Mouse (Mus musculus): ENCODE measurements at regions not wholly inside any gene's neighbourhood (a gene's known extent, or its start where the extent isn't known, plus 50 kb on each side); places are given as distances from the start of the nearest gene placed in this dataset.

GRCm38 (mm10) chr9:116511450-116511849 lies 336.3 kb upstream of the Tgfbr2 start:
- no peak overlapping the region for H3K27ac ChIP-seq (ENCODE audit: low read length)
- H3K4me2 ChIP-seq (ENCODE audit: low read depth, low read length) = no peak overlapping the region
- H3K4me1 ChIP-seq (ENCODE audit: control insufficient read depth, insufficient read depth, low read length) = no peaks in the 10 kb centered on the region
- H3K36me3 ChIP-seq (ENCODE audit: control insufficient read depth, insufficient read depth, low read length) = no peaks in the 10 kb centered on the region
- no peak overlapping the region for H3K9ac ChIP-seq (ENCODE audit: low read length)
- WGBS = 62% methylated on average over 3 of the region's 3 CpGs
- no peaks in the 10 kb centered on the region for H3K27me3 ChIP-seq (ENCODE audit: control insufficient read depth, insufficient read depth, low read length)
- H3K9me3 ChIP-seq (replicated peaks; ENCODE audit: control insufficient read depth, low read length) = no peaks in the 10 kb centered on the region
- no peak for ATAC-seq (ENCODE audit: insufficient read depth, low FRiP score)
- no peak overlapping the region for H3K4me3 ChIP-seq (replicated peaks; ENCODE audit: low read length)

DNA sequence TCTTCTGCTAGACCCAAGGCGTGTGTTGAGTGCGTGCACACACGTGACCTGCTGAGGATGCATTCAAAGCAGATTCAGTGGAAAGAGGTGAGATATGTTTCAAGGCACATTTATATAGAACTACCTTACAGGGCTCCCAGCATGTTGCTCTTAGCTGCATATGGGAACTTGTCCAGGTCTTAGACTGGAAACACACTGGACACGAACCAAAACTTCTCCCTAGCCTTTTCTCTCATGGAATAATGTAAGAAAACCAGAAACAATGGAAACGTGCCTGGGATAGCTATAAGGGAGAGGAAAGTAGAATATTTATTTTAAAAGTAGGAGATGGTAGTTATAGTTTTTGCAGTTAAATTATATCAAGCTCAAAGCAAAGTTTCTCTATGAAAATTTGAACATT lies 332.6 kb upstream of the Tgfbr2 start:
- no peaks in the 10 kb centered on the region for H3K27me3 ChIP-seq (ENCODE audit: control insufficient read depth, insufficient read depth, low read length)
- WGBS = 80% methylated on average over 5 of the region's 5 CpGs

DNA sequence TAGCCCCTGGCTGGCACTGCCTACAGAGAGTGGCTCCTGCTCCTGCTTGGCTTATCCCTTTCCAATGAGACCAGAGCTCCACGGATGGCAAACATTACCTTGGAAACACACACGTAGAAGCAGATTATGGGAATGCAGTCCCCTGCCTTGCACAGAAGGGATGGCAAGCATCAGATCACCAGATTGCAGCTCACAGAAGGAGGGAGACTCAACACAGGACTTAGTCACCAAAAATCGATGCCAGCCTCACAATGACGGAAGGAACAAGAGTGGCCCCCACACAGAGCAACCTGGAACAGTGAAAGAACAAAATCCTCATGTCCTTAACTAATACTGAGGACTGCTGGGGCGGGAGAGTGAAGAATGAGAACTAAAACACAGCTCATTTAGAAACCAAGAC lies 327.7 kb upstream of the Tgfbr2 start:
- no peaks in the 10 kb centered on the region for H3K36me3 ChIP-seq (ENCODE audit: control insufficient read depth, insufficient read depth, low read length)
- H3K4me3 ChIP-seq (replicated peaks; ENCODE audit: low read length) = no peak overlapping the region
- no peaks in the 10 kb centered on the region for H3K4me1 ChIP-seq (ENCODE audit: control insufficient read depth, insufficient read depth, low read length)
- H3K27ac ChIP-seq (ENCODE audit: low read length) = no peak overlapping the region
- H3K27me3 ChIP-seq (ENCODE audit: control insufficient read depth, insufficient read depth, low read length) = no peaks in the 10 kb centered on the region
- H3K4me2 ChIP-seq (ENCODE audit: low read depth, low read length) = no peak overlapping the region
- WGBS = 61% methylated on average over 5 of the region's 5 CpGs
- no peak overlapping the region for H3K9ac ChIP-seq (ENCODE audit: low read length)
- no peak for ATAC-seq (ENCODE audit: insufficient read depth, low FRiP score)
- H3K9me3 ChIP-seq (replicated peaks; ENCODE audit: control insufficient read depth, low read length) = no peaks in the 10 kb centered on the region

More for the DNA sequence above, 332.6 kb upstream of the Tgfbr2 start:
- Histone ChIP-seq H3K36me3 (ENCODE audit: control insufficient read depth, insufficient read depth, low read length) (no peaks in the 10 kb centered on the region), H3K4me1 (ENCODE audit: control insufficient read depth, insufficient read depth, low read length) (no peaks in the 10 kb centered on the region), H3K9me3 (replicated peaks; ENCODE audit: control insufficient read depth, low read length) (no peaks in the 10 kb centered on the region), H3K9ac (ENCODE audit: low read length) (no peak overlapping the region), H3K4me3 (replicated peaks; ENCODE audit: low read length) (no peak overlapping the region), H3K4me2 (ENCODE audit: low read depth, low read length) (no peak overlapping the region), H3K27ac (ENCODE audit: low read length) (no peak overlapping the region)
- no peak for ATAC-seq (ENCODE audit: insufficient read depth, low FRiP score)

- 85% methylated on average over 3 of the region's 3 CpGs for WGBS
Observed at GRCm38 (mm10) chr9:116500951-116501350, 325.8 kb upstream of the Tgfbr2 start.

DNA sequence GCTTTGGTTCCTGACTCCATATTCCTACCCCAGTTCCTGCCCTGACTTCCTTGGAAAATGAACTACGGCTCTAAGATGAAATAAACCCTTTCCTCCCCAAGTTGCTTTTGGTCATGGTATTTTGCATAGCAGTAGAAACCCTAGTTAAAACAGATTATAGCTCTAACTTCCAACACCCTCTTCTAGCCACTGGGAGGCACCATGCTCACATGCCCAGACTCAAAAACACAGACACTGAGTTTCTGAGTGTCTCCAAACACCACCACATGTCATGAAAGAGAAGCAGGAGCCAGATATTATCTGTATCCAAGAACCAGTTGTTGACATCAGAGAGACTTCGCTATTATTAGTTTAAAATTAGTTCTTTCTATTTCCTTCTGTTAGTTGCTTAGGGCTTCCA lies 316.1 kb upstream of the Tgfbr2 start:
- H3K4me2 ChIP-seq (ENCODE audit: low read depth, low read length) = no peak overlapping the region
- 90% methylated on average over 2 of the region's 2 CpGs for WGBS
- ATAC-seq (ENCODE audit: insufficient read depth, low FRiP score) = no peak
- H3K9me3 ChIP-seq (replicated peaks; ENCODE audit: control insufficient read depth, low read length) = 0 out of 2 replicates have a peak, but pooled peaks cover 5% of the 10 kb centered on the region
- no peak overlapping the region for H3K9ac ChIP-seq (ENCODE audit: low read length)
- no peak overlapping the region for H3K27ac ChIP-seq (ENCODE audit: low read length)
- H3K27me3 ChIP-seq (ENCODE audit: control insufficient read depth, insufficient read depth, low read length) = no peaks in the 10 kb centered on the region
- H3K4me3 ChIP-seq (replicated peaks; ENCODE audit: low read length) = no peak overlapping the region
- H3K4me1 ChIP-seq (ENCODE audit: control insufficient read depth, insufficient read depth, low read length) = no peaks in the 10 kb centered on the region
- no peaks in the 10 kb centered on the region for H3K36me3 ChIP-seq (ENCODE audit: control insufficient read depth, insufficient read depth, low read length)

More at GRCm38 (mm10) chr9:116500951-116501350, 325.8 kb upstream of the Tgfbr2 start:
- Histone ChIP-seq H3K4me3 (replicated peaks; ENCODE audit: low read length) (no peak overlapping the region), H3K36me3 (ENCODE audit: control insufficient read depth, insufficient read depth, low read length) (no peaks in the 10 kb centered on the region), H3K27me3 (ENCODE audit: control insufficient read depth, insufficient read depth, low read length) (no peaks in the 10 kb centered on the region), H3K4me2 (ENCODE audit: low read depth, low read length) (no peak overlapping the region), H3K4me1 (ENCODE audit: control insufficient read depth, insufficient read depth, low read length) (no peaks in the 10 kb centered on the region), H3K9me3 (replicated peaks; ENCODE audit: control insufficient read depth, low read length) (no peaks in the 10 kb centered on the region), H3K27ac (ENCODE audit: low read length) (no peak overlapping the region), H3K9ac (ENCODE audit: low read length) (no peak overlapping the region)
- ATAC-seq (ENCODE audit: insufficient read depth, low FRiP score) = no peak

- 68% methylated on average over 4 of the region's 4 CpGs for WGBS
- ATAC-seq (ENCODE audit: insufficient read depth, low FRiP score) = no peak
- H3K4me2 ChIP-seq (ENCODE audit: low read depth, low read length) = no peak overlapping the region
- no peak overlapping the region for H3K9ac ChIP-seq (ENCODE audit: low read length)
- no peak overlapping the region for H3K4me3 ChIP-seq (replicated peaks; ENCODE audit: low read length)
- H3K4me1 ChIP-seq (ENCODE audit: control insufficient read depth, insufficient read depth, low read length) = no peaks in the 10 kb centered on the region
- no peaks in the 10 kb centered on the region for H3K27me3 ChIP-seq (ENCODE audit: control insufficient read depth, insufficient read depth, low read length)
- H3K9me3 ChIP-seq (replicated peaks; ENCODE audit: control insufficient read depth, low read length) = 0 out of 2 replicates have a peak, but pooled peaks cover 5% of the 10 kb centered on the region
- H3K36me3 ChIP-seq (ENCODE audit: control insufficient read depth, insufficient read depth, low read length) = no peaks in the 10 kb centered on the region
- H3K27ac ChIP-seq (ENCODE audit: low read length) = no peak overlapping the region
Observed at GRCm38 (mm10) chr9:116489787-116490186, 314.6 kb upstream of the Tgfbr2 start.

DNA sequence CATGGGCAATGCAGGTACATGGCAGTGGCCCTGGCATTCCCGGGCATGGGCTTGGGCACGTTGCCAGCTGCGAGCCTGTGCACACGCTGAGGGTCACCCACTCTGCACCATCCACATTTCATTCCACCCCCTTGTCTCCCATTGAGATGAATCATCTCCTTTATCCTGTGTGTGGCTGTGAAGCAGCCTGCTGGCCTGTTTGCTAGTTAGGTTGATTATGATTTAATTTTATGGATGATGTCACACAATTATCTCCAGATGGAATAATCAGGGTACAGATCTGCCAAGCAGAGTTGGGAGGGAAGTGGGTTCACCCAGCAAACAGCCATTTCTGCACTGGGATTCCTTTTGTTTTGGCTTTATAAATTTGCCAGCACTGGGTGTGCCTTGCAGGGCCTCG lies 314.1 kb upstream of the Tgfbr2 start:
- 76% methylated on average over 5 of the region's 5 CpGs for WGBS
- Histone ChIP-seq H3K4me3 (replicated peaks; ENCODE audit: low read length) (no peak overlapping the region), H3K27ac (ENCODE audit: low read length) (no peak overlapping the region), H3K9me3 (replicated peaks; ENCODE audit: control insufficient read depth, low read length) (0 out of 2 replicates have a peak, but pooled peaks cover 5% of the 10 kb centered on the region), H3K36me3 (ENCODE audit: control insufficient read depth, insufficient read depth, low read length) (no peaks in the 10 kb centered on the region), H3K4me1 (ENCODE audit: control insufficient read depth, insufficient read depth, low read length) (no peaks in the 10 kb centered on the region), H3K27me3 (ENCODE audit: control insufficient read depth, insufficient read depth, low read length) (no peaks in the 10 kb centered on the region), H3K9ac (ENCODE audit: low read length) (no peak overlapping the region), H3K4me2 (ENCODE audit: low read depth, low read length) (no peak overlapping the region)
- peak; percentile 58; the same call in 1 of the 2 replicates for ATAC-seq (ENCODE audit: insufficient read depth, low FRiP score)

- Histone ChIP-seq H3K9ac (ENCODE audit: low read length) (no peak overlapping the region), H3K4me1 (ENCODE audit: control insufficient read depth, insufficient read depth, low read length) (no peaks in the 10 kb centered on the region), H3K36me3 (ENCODE audit: control insufficient read depth, insufficient read depth, low read length) (no peaks in the 10 kb centered on the region), H3K27ac (ENCODE audit: low read length) (no peak overlapping the region), H3K27me3 (ENCODE audit: control insufficient read depth, insufficient read depth, low read length) (no peaks in the 10 kb centered on the region), H3K4me3 (replicated peaks; ENCODE audit: low read length) (no peak overlapping the region), H3K9me3 (replicated peaks; ENCODE audit: control insufficient read depth, low read length) (no peaks in the 10 kb centered on the region), H3K4me2 (ENCODE audit: low read depth, low read length) (no peak overlapping the region)
- 78% methylated on average over 3 of the region's 3 CpGs for WGBS
- no peak for ATAC-seq (ENCODE audit: insufficient read depth, low FRiP score)
Observed at GRCm38 (mm10) chr9:116477309-116477708, 302.1 kb upstream of the Tgfbr2 start.

- no peaks in the 10 kb centered on the region for H3K27me3 ChIP-seq (ENCODE audit: control insufficient read depth, insufficient read depth, low read length)
- H3K27ac ChIP-seq (ENCODE audit: low read length) = no peak overlapping the region
- no peaks in the 10 kb centered on the region for H3K9me3 ChIP-seq (replicated peaks; ENCODE audit: control insufficient read depth, low read length)
- no peak overlapping the region for H3K4me2 ChIP-seq (ENCODE audit: low read depth, low read length)
- no peak overlapping the region for H3K4me3 ChIP-seq (replicated peaks; ENCODE audit: low read length)
- H3K36me3 ChIP-seq (ENCODE audit: control insufficient read depth, insufficient read depth, low read length) = no peaks in the 10 kb centered on the region
- no peak for ATAC-seq (ENCODE audit: insufficient read depth, low FRiP score)
- WGBS = 76% methylated on average over 12 of the region's 12 CpGs
- H3K4me1 ChIP-seq (ENCODE audit: control insufficient read depth, insufficient read depth, low read length) = no peaks in the 10 kb centered on the region
- no peak overlapping the region for H3K9ac ChIP-seq (ENCODE audit: low read length)
Observed at GRCm38 (mm10) chr9:116475206-116475955, 300.2 kb upstream of the Tgfbr2 start.
